Mouse (Mus musculus) lung, postnatal 0 days (tissue): ENCODE data around the gene Als2cl.

ENCODE experiments used
- CTCF ChIP-seq: IDR thresholded peaks from 2 replicates; pipeline ENCODE4 v1.5.1; 2016; ENCODE audit warnings: antibody characterized with exemption, mild to moderate bottlenecking
- EP300 ChIP-seq: IDR thresholded peaks from 2 replicates; pipeline ENCODE4 v1.6.1; 2016; ENCODE audit warnings: antibody characterized with exemption, mild to moderate bottlenecking, control low read depth

GRCm38 (mm10) chr9:110875288-110875695 is 4.4 kb upstream of the Als2cl start:
- no peak for TF ChIP-seq EP300
- TF ChIP-seq CTCF: no peak
